In genomic region chr8:108566035-108566434, GRCm38 (mm10) we compare ENCODE assay signal across 10 mouse cellular contexts.
DNase-seq lines count a peak whose midpoint lies in the region; ATAC-seq and TF ChIP-seq lines count a peak whose summit lies in the region.
"Had no signal": no experiment of that assay in that cellular context is flagged by ENCODE, and none has a peak within 500 bp of the region (broad histone marks: within the 10 kb centered on the region; RNA-seq: fewer than 3 reads in every experiment).

No protein-coding gene starts in this region.

- DNase-seq in cerebellum, postnatal 10 days, result peak; percentile 75 to 76
- DNase-seq in cerebellum, adult 9-11 months, result no peak
- DNase-seq in layer of hippocampus, adult 18-20 months (ENCODE audit: low spot score in 2 of 2), result peak; percentile 1 to 13
- no peak for DNase-seq in layer of hippocampus, adult 2 months (ENCODE audit: low spot score in 2 of 2)
- DNase-seq in frontal cortex, adult 2 months (ENCODE audit: extremely low spot score in 1 of 2, low spot score in 1 of 2), result peak; percentile 26 to 67
- DNase-seq in retina, postnatal 7 days (ENCODE audit: low read depth, low spot score), result peak; percentile 34
- DNase-seq in embryo, embryonic 9.5 days (ENCODE audit: extremely low spot score), result no peak
- DNase-seq: kidney, adult 11 months; liver, embryonic 13.5 days had no signal

- no peak for TF ChIP-seq CTCF in layer of hippocampus, adult 2 months (conservative IDR thresholded peaks at IDR 0.05)

- H3K27ac ChIP-seq in layer of hippocampus, adult 2 months, result no peak overlapping the region
- H3K27ac ChIP-seq: liver, embryonic 13.5 days had no signal

- ATAC-seq in granulocyte monocyte progenitor cell, adult 5-6 weeks (replicated peaks; ENCODE audit: poor library complexity, severe bottlenecking), result no peak

- no peak overlapping the region for H3K4me3 ChIP-seq in layer of hippocampus, adult 2 months
- H3K4me3 ChIP-seq: liver, embryonic 13.5 days had no signal

Comparison
In these comparisons a context has a peak if more than half of its experiments do, and no peak if none do; other contexts are left out.
1. DNase-seq: peak in cerebellum, postnatal 10 days (2 of 2), layer of hippocampus, adult 18-20 months (2 of 2), frontal cortex, adult 2 months (2 of 2) and retina, postnatal 7 days (single experiment); none in cerebellum, adult 9-11 months (single experiment), layer of hippocampus, adult 2 months (0 of 2) and embryo, embryonic 9.5 days (single experiment).